Mouse (Mus musculus): ENCODE results near the gene Rhbdf2. TPM values are rescaled to one million over a fixed set of nuclear protein-coding genes. Genes with fewer than 3 reads are reported as not detected.

Gene Rhbdf2
- polyA plus RNA-seq, 1 experiment = not detected

DNA sequence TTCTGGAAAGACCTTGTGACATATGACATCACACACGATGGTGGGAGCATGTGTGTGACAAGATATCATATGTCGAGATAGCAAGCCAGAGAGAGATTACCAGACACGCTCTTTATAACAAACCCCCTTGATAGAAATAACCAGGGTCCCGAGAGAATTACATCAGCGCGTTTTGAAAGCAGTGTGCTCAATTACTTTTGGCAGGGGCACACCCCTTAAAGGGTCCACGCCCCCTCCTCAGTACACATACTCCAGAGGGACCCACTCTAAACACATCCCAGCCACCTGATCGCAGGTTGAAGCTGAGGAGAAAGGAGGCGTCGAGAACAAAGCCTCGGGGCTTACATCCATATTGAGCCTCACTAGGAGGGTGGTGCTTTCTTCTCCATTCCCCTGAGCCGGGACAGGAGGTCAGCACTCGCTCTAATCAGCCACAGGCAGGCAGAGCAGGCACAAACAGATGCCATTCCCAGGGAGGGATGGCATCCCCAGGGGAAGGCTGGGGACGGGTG is 37.7 kb downstream of the Rhbdf2 start:
- Histone ChIP-seq H3K4me1 (ENCODE audit: control insufficient read depth, insufficient read depth, low read length) (peaks cover 7% of the 10 kb centered on the region), H3K4me3 (ENCODE audit: insufficient read depth, low read depth, low read length) (no peak overlapping the region), H3K27ac (ENCODE audit: insufficient read depth, low read depth, low read length) (no peak overlapping the region)
- 35% methylated on average over 14 of the region's 14 CpGs for WGBS
- TF ChIP-seq POLR2A (IDR thresholded peaks at IDR 0.05; ENCODE audit: insufficient read depth, low read depth, low read length) (no peak), CTCF (IDR thresholded peaks at IDR 0.05; ENCODE audit: insufficient read depth, low read depth, low read length) (no peak)

DNA sequence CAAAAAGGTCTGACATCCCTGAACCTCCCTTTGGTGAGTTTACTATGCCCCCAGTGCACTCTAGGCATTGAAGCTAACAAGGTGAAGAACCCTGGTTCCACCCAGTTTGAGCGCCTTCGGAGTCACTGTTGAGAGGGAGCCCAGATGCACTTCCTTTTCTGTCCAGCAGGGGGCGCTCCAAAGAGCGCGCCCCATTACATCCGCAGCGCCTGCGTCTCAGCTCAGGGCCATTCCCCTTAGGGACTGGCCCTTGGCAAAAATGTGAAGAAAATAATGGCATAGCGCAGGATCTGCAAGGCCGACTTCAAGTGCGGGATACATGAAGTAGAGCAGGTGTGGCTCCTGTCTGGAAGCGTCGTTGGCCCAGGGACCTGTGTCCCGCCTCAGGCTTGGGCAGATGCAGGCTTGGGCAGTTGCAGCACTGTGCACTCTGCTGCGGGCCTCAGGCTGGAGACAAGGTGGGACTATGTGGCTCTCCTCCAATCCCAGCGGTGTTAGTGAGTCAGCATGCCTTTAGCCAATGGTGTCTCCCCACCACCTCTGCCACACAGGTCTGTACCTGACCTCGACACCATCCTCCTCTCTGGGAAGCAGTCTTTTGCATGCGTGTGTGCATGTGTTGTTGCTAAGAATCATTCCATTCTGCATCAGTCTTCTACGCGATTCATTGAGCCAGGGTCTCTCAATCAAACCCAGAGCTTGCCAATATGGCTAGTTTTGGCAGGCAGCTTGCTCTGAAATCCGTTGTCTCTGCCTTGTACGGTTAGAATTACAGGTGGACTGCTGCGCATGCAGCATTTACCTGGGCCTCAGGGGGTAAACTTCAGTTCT is 39.8 kb downstream of the Rhbdf2 start:
- 29% methylated on average over 23 of the region's 23 CpGs for WGBS
- Histone ChIP-seq H3K4me3 (ENCODE audit: insufficient read depth, low read depth, low read length) (no peak overlapping the region), H3K27ac (ENCODE audit: insufficient read depth, low read depth, low read length) (no peak overlapping the region), H3K4me1 (ENCODE audit: control insufficient read depth, insufficient read depth, low read length) (peaks cover 7% of the 10 kb centered on the region)
- peak; percentile 99 for TF ChIP-seq CTCF (IDR thresholded peaks at IDR 0.05; ENCODE audit: insufficient read depth, low read depth, low read length)
- TF ChIP-seq POLR2A (IDR thresholded peaks at IDR 0.05; ENCODE audit: insufficient read depth, low read depth, low read length) = no peak

DNA sequence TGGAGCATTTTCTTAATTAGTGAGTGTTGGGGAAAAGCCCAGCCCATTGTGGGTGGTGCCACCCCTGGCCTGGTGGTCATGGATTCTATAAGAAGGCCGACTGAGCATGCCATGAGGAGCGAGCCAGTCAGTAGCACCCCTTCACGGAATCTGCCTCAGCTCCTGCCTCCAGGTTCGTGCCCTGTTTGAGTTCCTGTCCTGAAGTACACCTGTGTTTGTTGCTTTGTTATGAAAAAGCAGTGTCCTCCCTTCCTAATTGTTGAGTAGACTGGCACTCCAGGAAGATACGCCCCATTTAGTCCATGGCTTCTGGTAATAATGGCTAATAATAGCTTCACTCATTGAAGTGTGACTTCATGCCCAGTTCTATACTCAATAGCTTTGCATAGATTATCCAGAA is 40.5 kb downstream of the Rhbdf2 start, which contains the start of gene Aanat:
Aanat (plus strand) TSS at position 123 of the 400 bp plus-strand sequence.
- no peak for TF ChIP-seq CTCF (IDR thresholded peaks at IDR 0.05; ENCODE audit: insufficient read depth, low read depth, low read length)
- TF ChIP-seq POLR2A (IDR thresholded peaks at IDR 0.05; ENCODE audit: insufficient read depth, low read depth, low read length) = no peak
- Histone ChIP-seq H3K4me3 (ENCODE audit: insufficient read depth, low read depth, low read length) (no peak within 1 kb of the TSS), H3K4me1 (ENCODE audit: control insufficient read depth, insufficient read depth, low read length) (peaks cover 11% of the 10 kb centered on the region), H3K27ac (ENCODE audit: insufficient read depth, low read depth, low read length) (no peak within 1 kb of the TSS)
- 75% methylated on average over 5 of the region's 5 CpGs for WGBS

DNA sequence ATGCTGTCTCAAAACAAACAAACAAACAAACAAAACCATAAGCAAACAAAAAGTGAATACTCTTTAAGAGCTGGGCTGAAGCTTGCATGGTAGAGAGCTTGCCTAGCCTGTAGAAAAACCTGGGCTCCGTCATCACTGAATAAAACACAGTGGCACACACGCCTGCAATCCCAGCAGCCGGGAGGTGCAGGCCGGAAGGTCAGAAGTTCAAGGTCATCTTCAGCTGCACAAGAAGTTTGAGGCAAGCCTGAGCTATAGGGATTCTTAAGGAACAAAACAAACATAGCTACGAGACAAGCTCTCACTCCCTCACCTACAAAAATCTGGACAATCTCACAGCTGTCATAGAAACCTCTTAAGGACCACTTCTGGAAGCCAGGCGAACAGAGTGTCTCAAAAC is 41.1 kb downstream of the Rhbdf2 start:
- TF ChIP-seq CTCF (IDR thresholded peaks at IDR 0.05; ENCODE audit: insufficient read depth, low read depth, low read length) (no peak), POLR2A (IDR thresholded peaks at IDR 0.05; ENCODE audit: insufficient read depth, low read depth, low read length) (no peak)
- WGBS = 94% methylated on average over 6 of the region's 6 CpGs
- Histone ChIP-seq H3K4me3 (ENCODE audit: insufficient read depth, low read depth, low read length) (no peak overlapping the region), H3K27ac (ENCODE audit: insufficient read depth, low read depth, low read length) (no peak overlapping the region), H3K4me1 (ENCODE audit: control insufficient read depth, insufficient read depth, low read length) (peaks cover 11% of the 10 kb centered on the region)

DNA sequence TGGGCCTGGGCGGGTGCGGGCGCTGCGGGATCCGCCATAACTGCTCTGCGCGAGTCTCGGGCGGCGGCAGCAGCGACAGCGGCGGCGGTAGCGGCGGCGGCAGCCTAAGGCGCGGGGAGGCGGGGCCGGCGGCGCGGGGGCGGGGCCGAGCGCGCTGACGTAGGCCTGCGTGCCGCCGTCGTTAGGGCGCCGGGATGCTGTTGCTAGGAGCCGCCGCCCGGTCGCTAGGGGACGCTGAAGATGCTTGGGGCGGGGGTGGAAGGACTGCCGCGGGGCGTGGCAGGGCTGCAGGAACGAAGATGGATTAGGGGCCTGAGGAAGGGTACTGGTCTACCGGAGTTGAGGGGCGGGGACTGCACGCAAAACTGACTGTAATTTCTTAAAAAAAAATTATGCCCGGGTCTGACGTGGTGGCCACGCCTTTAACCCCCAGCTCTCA is 45.4 kb downstream of the Rhbdf2 start, which contains the start of gene Ube2o:
Ube2o (minus strand) TSS at position 72 of the 439 bp plus-strand sequence.
- 5% methylated on average over 49 of the region's 51 CpGs for WGBS
- peaks cover 12% of the 10 kb centered on the region for H3K4me1 ChIP-seq (ENCODE audit: control insufficient read depth, insufficient read depth, low read length)
- TF ChIP-seq POLR2A (IDR thresholded peaks at IDR 0.05; ENCODE audit: insufficient read depth, low read depth, low read length) (peak; percentile 49), CTCF (IDR thresholded peaks at IDR 0.05; ENCODE audit: insufficient read depth, low read depth, low read length) (peak; percentile 76)
- H3K27ac ChIP-seq (ENCODE audit: insufficient read depth, low read depth, low read length) = peak within 1 kb of the TSS; percentile 85
- H3K4me3 ChIP-seq (ENCODE audit: insufficient read depth, low read depth, low read length) = peak within 1 kb of the TSS; percentile 97

DNA sequence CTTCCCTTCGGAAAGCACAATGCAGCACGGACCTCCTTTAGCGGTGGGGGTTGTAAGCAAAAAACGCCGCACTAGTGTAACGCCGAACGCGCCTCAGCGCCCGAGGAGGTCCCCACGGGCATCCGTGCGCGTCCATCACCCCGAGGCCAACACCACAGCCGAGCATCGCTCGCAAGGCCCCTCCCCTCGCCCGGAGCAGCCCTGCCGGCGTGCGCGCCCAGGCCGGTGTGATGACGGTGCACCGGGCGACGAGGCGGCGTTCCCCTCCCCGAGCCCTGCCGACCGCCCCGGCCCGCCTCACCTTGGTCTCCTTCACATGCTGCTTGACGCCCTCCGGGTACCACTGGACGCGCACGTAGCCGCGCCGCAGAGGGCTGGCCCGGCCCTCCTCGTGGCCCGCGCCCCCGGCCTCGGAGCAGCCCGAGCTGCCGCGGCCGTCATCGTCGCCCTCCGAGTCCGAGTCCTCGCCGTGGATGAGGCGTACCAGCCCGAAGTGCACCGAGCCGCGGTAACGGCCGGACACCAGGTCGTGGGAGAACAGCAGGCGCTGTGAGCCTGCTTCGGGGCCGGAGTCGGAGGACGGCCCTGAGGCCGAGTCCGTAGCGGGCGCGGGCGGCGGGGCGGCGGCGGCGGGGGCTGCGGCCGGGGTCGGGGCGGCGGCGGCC is 46.0 kb downstream of the Rhbdf2 start:
- Histone ChIP-seq H3K27ac (ENCODE audit: insufficient read depth, low read depth, low read length) (peak overlapping the region; percentile 85), H3K4me1 (ENCODE audit: control insufficient read depth, insufficient read depth, low read length) (peaks cover 18% of the 10 kb centered on the region), H3K4me3 (ENCODE audit: insufficient read depth, low read depth, low read length) (peak overlapping the region; percentile 97)
- 2% methylated on average over 89 of the region's 91 CpGs for WGBS
- TF ChIP-seq POLR2A (IDR thresholded peaks at IDR 0.05; ENCODE audit: insufficient read depth, low read depth, low read length) = no peak
- no peak for TF ChIP-seq CTCF (IDR thresholded peaks at IDR 0.05; ENCODE audit: insufficient read depth, low read depth, low read length)

DNA sequence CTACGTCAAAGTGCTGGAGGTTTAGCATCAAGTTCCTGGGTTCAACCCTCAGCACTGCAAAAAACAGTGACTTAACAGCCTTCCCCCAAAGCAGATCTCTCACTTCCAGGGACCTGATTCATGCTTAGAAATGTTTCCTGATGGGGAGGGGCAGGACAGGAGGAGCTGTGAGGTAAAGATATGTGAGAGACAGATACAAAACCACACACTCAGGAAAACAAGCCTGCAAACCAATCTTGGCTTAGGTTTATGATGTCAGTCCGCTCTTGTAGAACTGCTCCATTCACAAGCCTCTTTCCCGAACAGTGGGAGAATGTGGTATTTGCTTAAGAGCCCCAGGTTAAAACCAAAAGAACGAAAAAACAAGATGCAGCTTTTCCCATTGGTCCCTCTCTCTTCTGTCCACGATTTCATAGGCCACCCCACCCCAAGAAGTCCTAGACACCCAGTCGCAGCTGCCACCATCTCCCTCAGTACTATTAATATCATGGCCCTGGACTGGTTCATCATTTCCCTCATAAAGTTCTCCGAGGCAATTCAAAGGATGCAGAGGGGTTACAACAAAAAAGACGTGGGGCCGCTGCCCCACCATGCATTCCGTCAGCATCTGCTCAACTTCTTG is 46.7 kb downstream of the Rhbdf2 start:
- TF ChIP-seq POLR2A (IDR thresholded peaks at IDR 0.05; ENCODE audit: insufficient read depth, low read depth, low read length) = no peak
- Histone ChIP-seq H3K4me3 (ENCODE audit: insufficient read depth, low read depth, low read length) (peak overlapping the region; percentile 97), H3K4me1 (ENCODE audit: control insufficient read depth, insufficient read depth, low read length) (peaks cover 22% of the 10 kb centered on the region), H3K27ac (ENCODE audit: insufficient read depth, low read depth, low read length) (peak overlapping the region; percentile 85; the same call in 1 of the 2 replicates)
- WGBS = 7% methylated on average over 10 of the region's 10 CpGs

DNA sequence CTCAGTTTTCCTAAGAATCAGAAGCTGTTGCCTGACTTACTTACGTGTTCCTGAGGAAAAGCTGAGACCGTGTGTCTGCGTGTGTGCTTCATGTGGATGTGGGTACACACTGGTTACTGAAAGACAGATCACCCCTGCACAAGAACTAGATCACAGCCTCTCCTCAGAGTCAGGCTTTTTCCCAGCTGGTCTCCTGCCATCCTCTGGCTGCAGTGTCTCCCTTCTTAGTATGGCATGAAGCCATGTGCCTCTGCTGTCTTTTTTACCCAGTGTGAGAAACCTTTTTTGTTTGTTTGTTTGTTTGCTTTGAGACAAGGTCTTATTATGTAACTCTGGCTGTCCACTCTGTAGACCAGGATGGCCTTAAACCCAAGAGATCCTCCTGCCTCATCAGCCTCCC is 47.5 kb downstream of the Rhbdf2 start:
- no peak overlapping the region for H3K27ac ChIP-seq (ENCODE audit: insufficient read depth, low read depth, low read length)
- 70% methylated on average over 3 of the region's 3 CpGs for WGBS
- H3K4me1 ChIP-seq (ENCODE audit: control insufficient read depth, insufficient read depth, low read length) = peaks cover 27% of the 10 kb centered on the region
- no peak overlapping the region for H3K4me3 ChIP-seq (ENCODE audit: insufficient read depth, low read depth, low read length)
- TF ChIP-seq POLR2A (IDR thresholded peaks at IDR 0.05; ENCODE audit: insufficient read depth, low read depth, low read length) = no peak
- no peak for TF ChIP-seq CTCF (IDR thresholded peaks at IDR 0.05; ENCODE audit: insufficient read depth, low read depth, low read length)

All from olfactory bulb, adult 2 months (tissue).